Mouse (Mus musculus): Measurements from ENCODE around the gene Rassf10.

GRCm38 (mm10) chr7:112909164-112909563, 44.6 kb upstream of the Rassf10 start:
- TF ChIP-seq EP300 (IDR thresholded peaks at IDR 0.05) (no peak), CTCF (IDR thresholded peaks at IDR 0.05) (no peak)
